Mouse (Mus musculus): ENCODE results near the gene Crim1. TPM values are rescaled to one million over a fixed set of nuclear protein-coding genes. Genes with fewer than 3 reads are reported as not detected.
A peak's percentile ranks its signal among the peaks of the same experiment; 100 is the strongest.

Gene Crim1
- polyA plus RNA-seq, 1 experiment from 2014 or later = 3.3 TPM

- H3K4me1 ChIP-seq (replicated peaks) = peaks cover 11% of the 10 kb centered on the region; the same call in 1 of the 2 replicates
- H3K4me3 ChIP-seq = no peak overlapping the region
- no peak overlapping the region for H3K4me2 ChIP-seq
- H3K27ac ChIP-seq (ENCODE audit: poor library complexity, severe bottlenecking) = no peak overlapping the region
- no peaks in the 10 kb centered on the region for H3K36me3 ChIP-seq
- no peak overlapping the region for H3K9ac ChIP-seq
- 81% methylated on average over 2 of the region's 2 CpGs for whole genome bisulfite sequencing
- H3K9me3 ChIP-seq (replicated peaks) = no peaks in the 10 kb centered on the region
- H3K27me3 ChIP-seq (replicated peaks) = peaks cover 3% of the 10 kb centered on the region
- no peak for ATAC-seq (ENCODE audit: insufficient number of reproducible peaks, low FRiP score)
Measured at GRCm38 (mm10) chr17:78287391-78287790, 87.3 kb downstream of the Crim1 start.

GRCm38 (mm10) chr17:78290153-78290876 is 90.3 kb downstream of the Crim1 start:
- Histone ChIP-seq H3K9me3 (replicated peaks) (no peaks in the 10 kb centered on the region), H3K36me3 (no peaks in the 10 kb centered on the region), H3K4me1 (replicated peaks) (peaks cover 11% of the 10 kb centered on the region; the same call in 1 of the 2 replicates), H3K4me2 (no peak overlapping the region), H3K4me3 (no peak overlapping the region), H3K27me3 (replicated peaks) (peaks cover 3% of the 10 kb centered on the region), H3K9ac (no peak overlapping the region), H3K27ac (ENCODE audit: poor library complexity, severe bottlenecking) (no peak overlapping the region)
- peak; percentile 63; the same call in 1 of the 2 replicates for ATAC-seq (ENCODE audit: insufficient number of reproducible peaks, low FRiP score)
- 82% methylated on average over 6 of the region's 6 CpGs for WGBS

- Histone ChIP-seq H3K9ac (no peak overlapping the region), H3K36me3 (no peaks in the 10 kb centered on the region), H3K27ac (ENCODE audit: poor library complexity, severe bottlenecking) (no peak overlapping the region), H3K4me2 (no peak overlapping the region), H3K4me3 (no peak overlapping the region), H3K4me1 (replicated peaks) (peaks cover 11% of the 10 kb centered on the region; the same call in 1 of the 2 replicates), H3K27me3 (replicated peaks) (peaks cover 1% of the 10 kb centered on the region; the same call in 1 of the 2 replicates), H3K9me3 (replicated peaks) (no peaks in the 10 kb centered on the region)
- no peak for ATAC-seq (ENCODE audit: insufficient number of reproducible peaks, low FRiP score)
- 90% methylated on average over 5 of the region's 5 CpGs for WGBS
Measured at GRCm38 (mm10) chr17:78291030-78291429, 91.0 kb downstream of the Crim1 start.

- Histone ChIP-seq H3K9me3 (replicated peaks) (no peaks in the 10 kb centered on the region), H3K9ac (no peak overlapping the region), H3K4me3 (no peak overlapping the region), H3K4me2 (no peak overlapping the region), H3K36me3 (no peaks in the 10 kb centered on the region), H3K27ac (ENCODE audit: poor library complexity, severe bottlenecking) (no peak overlapping the region), H3K4me1 (replicated peaks) (peaks cover 11% of the 10 kb centered on the region; the same call in 1 of the 2 replicates), H3K27me3 (replicated peaks) (peaks cover 12% of the 10 kb centered on the region)
- WGBS = 83% methylated on average over 7 of the region's 7 CpGs
- no peak for ATAC-seq (ENCODE audit: insufficient number of reproducible peaks, low FRiP score)
Measured at GRCm38 (mm10) chr17:78292301-78292700, 92.3 kb downstream of the Crim1 start.

GRCm38 (mm10) chr17:78292827-78293488 is 92.9 kb downstream of the Crim1 start:
- no peak overlapping the region for H3K4me3 ChIP-seq
- H3K27me3 ChIP-seq (replicated peaks) = peaks cover 15% of the 10 kb centered on the region
- no peak overlapping the region for H3K4me2 ChIP-seq
- no peak overlapping the region for H3K27ac ChIP-seq (ENCODE audit: poor library complexity, severe bottlenecking)
- peaks cover 8% of the 10 kb centered on the region; the same call in 1 of the 2 replicates for H3K4me1 ChIP-seq (replicated peaks)
- ATAC-seq (ENCODE audit: insufficient number of reproducible peaks, low FRiP score) = no peak
- no peaks in the 10 kb centered on the region for H3K36me3 ChIP-seq
- no peak overlapping the region for H3K9ac ChIP-seq
- 88% methylated on average over 10 of the region's 10 CpGs for WGBS
- no peaks in the 10 kb centered on the region for H3K9me3 ChIP-seq (replicated peaks)

- H3K4me3 ChIP-seq = no peak overlapping the region
- ATAC-seq (ENCODE audit: insufficient number of reproducible peaks, low FRiP score) = no peak
Measured at GRCm38 (mm10) chr17:78295979-78296378, 95.9 kb downstream of the Crim1 start.

GRCm38 (mm10) chr17:78298140-78298539 is 98.1 kb downstream of the Crim1 start:
- Histone ChIP-seq H3K4me2 (no peak overlapping the region), H3K9me3 (replicated peaks) (no peaks in the 10 kb centered on the region), H3K36me3 (no peaks in the 10 kb centered on the region), H3K9ac (no peak overlapping the region), H3K27me3 (replicated peaks) (peaks cover 21% of the 10 kb centered on the region; the same call in 1 of the 2 replicates), H3K4me1 (replicated peaks) (peaks cover 14% of the 10 kb centered on the region), H3K27ac (ENCODE audit: poor library complexity, severe bottlenecking) (no peak overlapping the region), H3K4me3 (no peak overlapping the region)
- 68% methylated on average over 5 of the region's 5 CpGs for WGBS
- no peak for ATAC-seq (ENCODE audit: insufficient number of reproducible peaks, low FRiP score)

More at GRCm38 (mm10) chr17:78295979-78296378, 95.9 kb downstream of the Crim1 start:
- Histone ChIP-seq H3K27ac (ENCODE audit: poor library complexity, severe bottlenecking) (no peak overlapping the region), H3K36me3 (no peaks in the 10 kb centered on the region), H3K9ac (no peak overlapping the region), H3K27me3 (replicated peaks) (peaks cover 18% of the 10 kb centered on the region), H3K4me2 (no peak overlapping the region), H3K4me1 (replicated peaks) (peaks cover 14% of the 10 kb centered on the region), H3K9me3 (replicated peaks) (no peaks in the 10 kb centered on the region)
- WGBS = 79% methylated on average over 7 of the region's 7 CpGs

GRCm38 (mm10) chr17:78298967-78299540 is 99.0 kb downstream of the Crim1 start:
- 18% methylated on average over 8 of the region's 8 CpGs for WGBS
- peak; percentile 46 for ATAC-seq (ENCODE audit: insufficient number of reproducible peaks, low FRiP score)
- no peak overlapping the region for H3K4me3 ChIP-seq
- H3K4me1 ChIP-seq (replicated peaks) = peaks cover 17% of the 10 kb centered on the region
- no peak overlapping the region for H3K27ac ChIP-seq (ENCODE audit: poor library complexity, severe bottlenecking)
- H3K4me2 ChIP-seq = peak overlapping the region; percentile 17; the same call in 1 of the 2 replicates
- H3K27me3 ChIP-seq (replicated peaks) = peaks cover 21% of the 10 kb centered on the region; the same call in 1 of the 2 replicates
- H3K9me3 ChIP-seq (replicated peaks) = no peaks in the 10 kb centered on the region
- H3K36me3 ChIP-seq = no peaks in the 10 kb centered on the region
- H3K9ac ChIP-seq = peak overlapping the region; percentile 11

- Histone ChIP-seq H3K9me3 (replicated peaks) (no peaks in the 10 kb centered on the region), H3K4me1 (replicated peaks) (peaks cover 16% of the 10 kb centered on the region), H3K9ac (no peak overlapping the region), H3K27me3 (replicated peaks) (peaks cover 6% of the 10 kb centered on the region; the same call in 1 of the 2 replicates), H3K36me3 (peaks cover 3% of the 10 kb centered on the region; the same call in 1 of the 2 replicates), H3K4me2 (no peak overlapping the region), H3K27ac (ENCODE audit: poor library complexity, severe bottlenecking) (no peak overlapping the region), H3K4me3 (no peak overlapping the region)
- WGBS = 82% methylated on average over 2 of the region's 2 CpGs
- peak; percentile 81; the same call in 1 of the 2 replicates for ATAC-seq (ENCODE audit: insufficient number of reproducible peaks, low FRiP score)
Measured at GRCm38 (mm10) chr17:78303053-78303452, 103.0 kb downstream of the Crim1 start.

- 81% methylated on average over 13 of the region's 13 CpGs for WGBS
- Histone ChIP-seq H3K4me2 (no peak overlapping the region), H3K27me3 (replicated peaks) (peaks cover 7% of the 10 kb centered on the region; the same call in 1 of the 2 replicates), H3K27ac (ENCODE audit: poor library complexity, severe bottlenecking) (no peak overlapping the region), H3K36me3 (peaks cover 3% of the 10 kb centered on the region; the same call in 1 of the 2 replicates), H3K9me3 (replicated peaks) (no peaks in the 10 kb centered on the region), H3K9ac (no peak overlapping the region), H3K4me1 (replicated peaks) (peaks cover 9% of the 10 kb centered on the region), H3K4me3 (no peak overlapping the region)
- ATAC-seq (ENCODE audit: insufficient number of reproducible peaks, low FRiP score) = no peak
Measured at GRCm38 (mm10) chr17:78304059-78304458, 104.0 kb downstream of the Crim1 start.

GRCm38 (mm10) chr17:78306434-78306833 is 106.4 kb downstream of the Crim1 start:
- H3K4me1 ChIP-seq (replicated peaks) = 0 out of 2 replicates have a peak, but pooled peaks cover 4% of the 10 kb centered on the region
- no peak overlapping the region for H3K9ac ChIP-seq
- WGBS = 86% methylated on average over 9 of the region's 9 CpGs
- no peak for ATAC-seq (ENCODE audit: insufficient number of reproducible peaks, low FRiP score)
- peaks cover 3% of the 10 kb centered on the region; the same call in 1 of the 2 replicates for H3K27me3 ChIP-seq (replicated peaks)
- H3K27ac ChIP-seq (ENCODE audit: poor library complexity, severe bottlenecking) = no peak overlapping the region
- H3K4me2 ChIP-seq = no peak overlapping the region
- H3K36me3 ChIP-seq = peaks cover 3% of the 10 kb centered on the region; the same call in 1 of the 2 replicates
- H3K9me3 ChIP-seq (replicated peaks) = no peaks in the 10 kb centered on the region
- no peak overlapping the region for H3K4me3 ChIP-seq

Data from heart, embryonic 12.5 days (tissue).